Mouse (Mus musculus): ENCODE data around the gene Ctse.
A peak's percentile ranks its signal among the peaks of the same experiment; 100 is the strongest.
"Not testable (repeated sequence)": the region's sequence is repeated elsewhere in the genome, so short reads cannot be mapped to it uniquely, and the experiment has no call there.

The Ctse gene

GRCm38 (mm10) chr1:131637791-131638540 lies at the start of gene Ctse:
Gene Ctse, plus strand, starts transcription at chr1:131638306.
- DNase-seq (ENCODE audit: low spot score in 2 of 2) = no peak

- DNase-seq (ENCODE audit: low spot score in 2 of 2) = no peak
Observed at GRCm38 (mm10) chr1:131598905-131599304, 39.2 kb upstream of the Ctse start, which contains the start of gene Avpr1b. Gene Avpr1b, plus strand, starts transcription at chr1:131599239.

- no peak for DNase-seq (ENCODE audit: low spot score in 2 of 2)
Observed at GRCm38 (mm10) chr1:131600314-131600713, 37.8 kb upstream of the Ctse start.

GRCm38 (mm10) chr1:131606719-131607118 lies 31.4 kb upstream of the Ctse start:
- DNase-seq (ENCODE audit: low spot score in 2 of 2) = no peak

GRCm38 (mm10) chr1:131612556-131613155 lies 25.4 kb upstream of the Ctse start:
- DNase-seq (ENCODE audit: low spot score in 2 of 2) = peak in 1 of 2 experiments; percentile 74

- peak; percentile 66 to 86 for DNase-seq (ENCODE audit: low spot score in 2 of 2)
Observed at GRCm38 (mm10) chr1:131613361-131614133, 24.6 kb upstream of the Ctse start.

- no peak for DNase-seq (ENCODE audit: low spot score in 2 of 2)
Observed at GRCm38 (mm10) chr1:131614641-131615040, 23.5 kb upstream of the Ctse start.

- no peak for DNase-seq (ENCODE audit: low spot score in 2 of 2)
Observed at GRCm38 (mm10) chr1:131616131-131616530, 22.0 kb upstream of the Ctse start.

- DNase-seq (ENCODE audit: low spot score in 2 of 2) = no peak
Observed at GRCm38 (mm10) chr1:131616546-131617220, 21.4 kb upstream of the Ctse start.

- no peak for DNase-seq (ENCODE audit: low spot score in 2 of 2)
Observed at GRCm38 (mm10) chr1:131618576-131618975, 19.5 kb upstream of the Ctse start.

- no peak for DNase-seq (ENCODE audit: low spot score in 2 of 2)
Observed at GRCm38 (mm10) chr1:131619348-131619747, 18.8 kb upstream of the Ctse start.

- no peak for DNase-seq (ENCODE audit: low spot score in 2 of 2)
Observed at GRCm38 (mm10) chr1:131623644-131624043, 14.5 kb upstream of the Ctse start.

GRCm38 (mm10) chr1:131624175-131624835 lies 13.8 kb upstream of the Ctse start:
- no peak for DNase-seq (ENCODE audit: low spot score in 2 of 2)

- DNase-seq (ENCODE audit: low spot score in 2 of 2) = no peak
Observed at GRCm38 (mm10) chr1:131626200-131626599, 11.9 kb upstream of the Ctse start.

GRCm38 (mm10) chr1:131632216-131632615 lies 5.9 kb upstream of the Ctse start:
- DNase-seq (ENCODE audit: low spot score in 2 of 2) = not testable (repeated sequence)

- DNase-seq (ENCODE audit: low spot score in 2 of 2) = no peak
Observed at GRCm38 (mm10) chr1:131634495-131634894, 3.6 kb upstream of the Ctse start.

- DNase-seq (ENCODE audit: low spot score in 2 of 2) = no peak
Observed at GRCm38 (mm10) chr1:131638541-131639421, 675 bp downstream of the Ctse start.

GRCm38 (mm10) chr1:131640062-131640461 lies 2.0 kb downstream of the Ctse start:
- no peak for DNase-seq (ENCODE audit: low spot score in 2 of 2)

- no peak for DNase-seq (ENCODE audit: low spot score in 2 of 2)
Observed at GRCm38 (mm10) chr1:131641565-131641964, 3.5 kb downstream of the Ctse start.

GRCm38 (mm10) chr1:131642251-131642650 lies 4.1 kb downstream of the Ctse start:
- no peak for DNase-seq (ENCODE audit: low spot score in 2 of 2)
